Mouse (Mus musculus) liver, embryonic 16.5 days (tissue): Measurements from ENCODE around the gene Slc25a5. TPM values are rescaled to one million over a fixed set of nuclear protein-coding genes. Genes with fewer than 3 reads are reported as not detected.

Experiments used
- ATAC-seq: fragments of 200-750 bp; cut with Nextera tagmentation; 2 replicates; pipeline ENCODE4 v1.8.0; 2017; ENCODE audit warnings: low read depth, mild to moderate bottlenecking, moderate number of reproducible peaks, moderate library complexity
- H3K27ac ChIP-seq: fragments of 300-500 bp; sonication (generic); 2 replicates; pipeline ENCODE4 v1.5.1; 2014; ENCODE audit warnings: mild to moderate bottlenecking, low read length
- H3K27me3 ChIP-seq: fragments of 300-500 bp; sonication (generic); 2 replicates; pipeline ENCODE4 v1.6.1; 2014; ENCODE audit warnings: low read depth, low read length, mixed read lengths; ENCODE audit not compliant: control insufficient read depth, insufficient read depth
- H3K36me3 ChIP-seq: fragments of 300-500 bp; sonication (generic); 2 replicates; pipeline ENCODE4 v1.6.1; 2014; ENCODE audit warnings: mild to moderate bottlenecking; ENCODE audit not compliant: control insufficient read depth, insufficient read depth
- H3K4me1 ChIP-seq: fragments of 300-500 bp; sonication (generic); 2 replicates; pipeline ENCODE4 v1.6.1; 2014; ENCODE audit warnings: low read depth, low read length, mixed read lengths; ENCODE audit not compliant: control insufficient read depth
- H3K4me2 ChIP-seq: fragments of 300-500 bp; sonication (generic); 2 replicates; pipeline ENCODE4 v1.6.1; 2014; ENCODE audit warnings: low read depth, low read length, mixed read lengths
- H3K4me3 ChIP-seq: fragments of 300-500 bp; sonication (generic); 2 replicates; pipeline ENCODE4 v1.5.1; 2014; ENCODE audit warnings: low read depth, mild to moderate bottlenecking, low read length
- H3K9ac ChIP-seq: fragments of 300-500 bp; sonication (generic); 2 replicates; pipeline ENCODE4 v1.6.1; 2014; ENCODE audit warnings: low read depth, low read length
- H3K9me3 ChIP-seq: fragments of 300-500 bp; sonication (generic); replicated peaks from 2 replicates; pipeline ENCODE4 v1.6.1; 2016; ENCODE audit warnings: low read length; ENCODE audit not compliant: control insufficient read depth
- WGBS: fragments of 180-500 bp; shearing (Covaris S2); extraction: QIAGEN DNeasy Blood & Tissue Kit; methylation state at CpG from one replicate; pipeline ENCODE4 v1.1.7; 2014; ENCODE audit not compliant: insufficient replicate concordance; 5-methylcytosine and 5-hydroxymethylcytosine counted together
- polyA plus RNA-seq: library from polyadenylated mRNA; unstranded; fragments of >200 nt; fragmentation: Nextera tagmentation; extraction: Ambion mirVana; gene quantifications from 2 replicates; pipeline ENCODE4 v1.2.1, GENCODE M21; 2015

Gene Slc25a5
- polyA plus RNA-seq, 1 experiment from 2014 or later = 361 TPM

DNA sequence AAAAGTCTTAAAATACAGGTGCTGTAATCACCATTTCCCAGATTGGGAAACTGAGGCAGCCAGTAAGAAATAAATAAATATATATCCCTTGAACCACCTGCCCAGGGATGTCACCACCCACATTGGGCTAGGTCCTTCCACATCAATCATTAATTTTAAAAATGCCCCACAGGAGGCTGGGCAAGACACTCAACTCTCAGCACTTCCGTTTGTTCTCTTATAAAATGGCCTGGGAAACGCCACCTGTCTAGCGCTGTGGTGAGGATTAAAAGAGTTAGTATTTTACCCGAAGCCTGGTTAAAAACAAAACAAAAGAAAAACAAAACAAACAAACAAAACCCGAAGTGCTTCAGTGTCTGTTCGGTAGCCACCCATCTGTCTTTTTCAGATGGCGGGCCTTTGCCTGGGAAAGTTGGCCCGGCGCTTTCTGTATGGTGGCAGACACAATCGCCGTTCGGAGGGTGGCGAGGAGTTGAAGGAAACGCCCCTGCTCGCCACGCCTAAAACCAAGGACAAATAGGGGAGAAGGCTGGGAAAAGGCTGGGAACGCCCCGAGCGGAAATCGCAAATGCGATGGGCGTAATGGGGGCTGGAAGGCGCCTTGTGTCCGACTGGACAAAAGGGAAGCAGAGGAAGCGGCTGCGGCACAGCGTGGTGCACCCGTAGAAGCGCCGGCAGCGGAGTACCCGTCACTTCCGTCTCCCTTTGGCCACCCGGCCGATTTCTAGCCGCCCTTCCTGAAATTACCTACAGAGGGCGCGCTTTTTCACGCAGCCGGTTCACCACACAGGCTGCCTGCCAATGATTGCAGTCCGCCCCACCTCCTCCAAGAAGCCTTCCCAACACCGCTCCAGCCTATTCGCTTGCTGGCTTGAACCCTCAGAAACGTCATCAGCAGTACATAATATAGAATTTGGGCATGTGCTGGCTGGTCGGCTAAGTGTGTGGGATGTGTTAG, 12.2 kb downstream of the Slc25a5 start:
- peak; percentile 87 for ATAC-seq
- no peaks in the 10 kb centered on the region for H3K9me3 ChIP-seq
- 15% methylated on average over 44 of the region's 45 CpGs for WGBS
- H3K4me1 ChIP-seq = peaks cover 6% of the 10 kb centered on the region
- peak overlapping the region; percentile 41 for H3K9ac ChIP-seq
- H3K27me3 ChIP-seq = no peaks in the 10 kb centered on the region
- H3K36me3 ChIP-seq = no peaks in the 10 kb centered on the region
- H3K4me2 ChIP-seq = peak overlapping the region; percentile 62
- H3K27ac ChIP-seq = peak overlapping the region; percentile 89
- H3K4me3 ChIP-seq = peak overlapping the region; percentile 65

DNA sequence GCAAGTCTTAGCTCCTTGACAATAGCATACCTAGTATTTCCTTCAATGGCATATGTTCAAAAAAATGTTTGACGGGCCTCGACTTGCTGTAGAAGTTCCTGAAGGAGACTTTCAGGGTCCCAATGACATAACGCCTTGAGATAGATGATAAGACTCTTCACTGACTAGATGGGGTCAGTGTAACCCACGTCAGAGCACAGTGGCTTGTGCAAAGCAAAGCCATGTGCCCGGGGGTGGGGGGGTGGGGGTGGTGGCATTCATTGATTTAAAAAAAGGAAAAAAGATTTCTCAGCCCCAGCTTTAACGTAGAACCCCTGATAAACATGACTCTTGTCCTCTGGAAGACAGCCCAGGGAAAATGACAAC, 12.8 kb downstream of the Slc25a5 start:
- Histone ChIP-seq H3K9ac (no peak overlapping the region), H3K27ac (no peak overlapping the region; the same call in 1 of the 2 replicates), H3K36me3 (no peaks in the 10 kb centered on the region), H3K4me3 (peak overlapping the region; percentile 65), H3K9me3 (no peaks in the 10 kb centered on the region), H3K4me2 (peak overlapping the region; percentile 62), H3K4me1 (peaks cover 6% of the 10 kb centered on the region), H3K27me3 (no peaks in the 10 kb centered on the region)
- ATAC-seq = no peak
- WGBS = 52% methylated on average over 6 of the region's 6 CpGs

DNA sequence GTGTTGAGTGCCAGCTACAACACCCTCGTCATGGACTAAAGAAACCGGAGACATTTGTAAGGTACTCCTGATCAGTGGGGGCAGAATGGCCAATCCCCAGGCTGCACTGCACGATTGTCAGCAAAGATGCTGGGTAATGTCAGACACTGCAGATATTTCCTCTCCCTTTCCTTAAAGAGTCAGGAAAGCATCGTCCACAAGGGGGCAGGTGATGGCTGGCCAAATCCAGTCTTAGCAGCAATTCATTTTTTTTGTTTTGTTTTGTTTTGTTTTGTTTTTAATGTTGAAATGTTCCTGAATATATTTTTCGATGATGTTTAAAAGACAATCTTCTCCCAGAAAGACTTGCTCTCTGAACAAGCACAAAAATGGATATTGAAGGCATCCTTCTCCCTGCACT, 15.9 kb downstream of the Slc25a5 start:
- Histone ChIP-seq H3K27ac (no peak overlapping the region), H3K36me3 (no peaks in the 10 kb centered on the region), H3K27me3 (no peaks in the 10 kb centered on the region), H3K4me2 (no peak overlapping the region), H3K4me1 (peaks cover 6% of the 10 kb centered on the region), H3K4me3 (no peak overlapping the region), H3K9ac (no peak overlapping the region), H3K9me3 (no peaks in the 10 kb centered on the region)
- no peak for ATAC-seq
- 27% methylated on average over 5 of the region's 5 CpGs for WGBS

DNA sequence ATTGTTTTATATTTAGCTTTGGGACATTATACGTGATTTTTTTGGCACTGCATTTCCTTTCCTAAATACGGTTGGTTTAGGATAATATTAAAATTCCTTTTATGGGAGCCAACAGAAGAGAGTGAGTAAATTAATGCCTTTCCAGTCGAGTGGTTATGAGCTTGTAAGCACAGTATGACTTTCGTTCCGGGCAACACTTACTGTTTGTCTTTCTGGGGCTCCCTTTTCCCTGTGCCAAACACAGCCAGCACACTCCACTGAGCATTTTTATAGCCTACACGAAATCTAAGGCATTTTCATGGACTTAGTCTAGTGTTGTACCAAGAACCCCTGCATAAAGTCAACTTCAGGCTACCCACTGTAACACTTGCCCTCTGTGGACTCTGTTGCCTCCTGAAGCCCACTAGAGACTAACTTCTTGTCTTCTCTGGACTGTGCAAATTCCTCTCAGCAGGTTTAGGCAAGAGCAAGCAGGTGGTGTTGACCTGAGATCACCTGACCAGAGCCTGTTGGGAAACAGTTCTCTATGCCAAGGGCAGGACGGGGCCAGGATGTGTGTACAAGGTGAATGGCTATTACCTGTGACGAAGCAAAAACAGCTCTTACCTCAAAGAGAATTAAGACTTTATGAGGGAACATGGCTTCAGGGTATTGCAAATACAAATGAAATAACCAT, 18.8 kb downstream of the Slc25a5 start:
- H3K9ac ChIP-seq = no peak overlapping the region
- WGBS = 61% methylated on average over 8 of the region's 8 CpGs
- peak; percentile 89 for ATAC-seq
- no peak overlapping the region for H3K4me2 ChIP-seq
- peak overlapping the region; percentile 45 for H3K27ac ChIP-seq
- H3K4me1 ChIP-seq = peaks cover 5% of the 10 kb centered on the region; the same call in 1 of the 2 replicates
- H3K36me3 ChIP-seq = no peaks in the 10 kb centered on the region
- no peak overlapping the region for H3K4me3 ChIP-seq
- no peaks in the 10 kb centered on the region for H3K27me3 ChIP-seq
- no peaks in the 10 kb centered on the region for H3K9me3 ChIP-seq

DNA sequence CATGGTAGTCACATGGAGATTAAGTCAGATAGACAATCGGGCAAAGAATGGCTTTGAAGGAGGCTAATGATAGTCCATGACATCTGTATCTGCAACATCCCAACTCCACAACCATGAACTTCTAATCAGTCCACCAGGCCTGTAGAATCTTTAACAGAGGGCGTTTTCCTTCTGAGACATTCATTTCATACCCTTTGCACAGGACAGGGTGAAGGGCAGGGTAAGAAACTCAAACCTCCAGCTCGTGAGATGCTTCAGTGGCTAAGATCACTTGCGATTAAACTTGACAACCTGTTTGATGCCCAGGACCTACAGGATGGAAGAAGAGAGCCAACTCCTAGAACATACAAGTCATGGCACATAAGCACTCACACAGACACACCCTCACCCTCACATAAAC, 19.6 kb downstream of the Slc25a5 start:
- Histone ChIP-seq H3K27me3 (no peaks in the 10 kb centered on the region), H3K36me3 (no peaks in the 10 kb centered on the region), H3K9ac (no peak overlapping the region), H3K9me3 (no peaks in the 10 kb centered on the region), H3K4me3 (no peak overlapping the region), H3K4me1 (peaks cover 5% of the 10 kb centered on the region; the same call in 1 of the 2 replicates), H3K27ac (no peak overlapping the region), H3K4me2 (no peak overlapping the region)
- 59% methylated on average over 4 of the region's 4 CpGs for WGBS
- no peak for ATAC-seq

DNA sequence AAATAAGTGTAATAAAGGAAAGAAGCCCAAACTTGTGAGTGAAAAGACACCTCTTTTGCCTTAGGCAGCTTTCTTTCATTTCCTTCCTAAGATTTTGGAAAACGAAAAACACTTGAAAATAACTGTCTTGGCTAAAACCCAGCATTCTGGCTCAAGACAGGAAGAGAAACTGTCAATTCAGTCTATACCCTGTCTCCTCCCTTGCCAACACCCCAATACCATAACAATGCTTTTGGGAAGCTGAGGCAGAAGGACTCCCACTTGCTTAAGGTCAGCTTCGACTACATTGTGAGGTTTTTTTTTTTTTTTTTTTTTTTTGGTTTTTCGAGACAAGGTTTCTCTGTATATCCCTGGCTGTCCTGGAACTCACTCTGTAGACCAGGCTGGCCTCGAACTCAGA, 20.0 kb downstream of the Slc25a5 start:
- Histone ChIP-seq H3K27me3 (no peaks in the 10 kb centered on the region), H3K4me3 (no peak overlapping the region), H3K36me3 (no peaks in the 10 kb centered on the region), H3K27ac (no peak overlapping the region), H3K4me2 (no peak overlapping the region), H3K9me3 (no peaks in the 10 kb centered on the region), H3K4me1 (peaks cover 5% of the 10 kb centered on the region; the same call in 1 of the 2 replicates), H3K9ac (no peak overlapping the region)
- no peak for ATAC-seq
- 65% methylated on average over 4 of the region's 4 CpGs for WGBS

DNA sequence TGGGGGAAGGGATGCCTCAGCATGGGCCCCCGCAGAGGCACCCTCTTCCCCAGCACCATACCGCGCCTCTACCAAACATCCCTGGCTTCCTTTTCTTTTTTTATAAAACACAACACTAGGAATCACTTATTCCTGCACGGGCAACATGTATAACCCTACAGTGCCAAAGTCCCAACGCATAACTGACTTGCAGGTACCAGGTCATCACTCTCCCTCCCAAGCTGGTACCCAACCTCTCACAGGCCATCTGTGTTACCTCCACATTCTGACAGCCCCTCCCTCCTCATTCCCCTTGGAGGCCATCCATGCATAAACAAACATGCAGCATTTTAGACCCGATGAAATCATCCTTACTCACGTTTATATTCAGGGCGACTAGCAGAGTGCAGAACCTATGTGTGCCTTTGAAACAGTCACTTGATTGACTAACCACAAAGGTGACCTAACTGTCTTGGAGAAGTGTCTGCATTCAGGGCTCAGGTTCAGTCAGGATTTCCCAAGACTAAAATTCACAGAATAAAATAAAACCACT, 21.0 kb downstream of the Slc25a5 start:
- no peak overlapping the region for H3K27ac ChIP-seq
- no peak for ATAC-seq
- H3K36me3 ChIP-seq = no peaks in the 10 kb centered on the region
- no peak overlapping the region for H3K9ac ChIP-seq
- WGBS = 33% methylated on average over 8 of the region's 8 CpGs
- no peak overlapping the region for H3K4me2 ChIP-seq
- H3K27me3 ChIP-seq = no peaks in the 10 kb centered on the region
- H3K4me3 ChIP-seq = no peak overlapping the region
- H3K9me3 ChIP-seq = no peaks in the 10 kb centered on the region
- peaks cover 5% of the 10 kb centered on the region; the same call in 1 of the 2 replicates for H3K4me1 ChIP-seq

DNA sequence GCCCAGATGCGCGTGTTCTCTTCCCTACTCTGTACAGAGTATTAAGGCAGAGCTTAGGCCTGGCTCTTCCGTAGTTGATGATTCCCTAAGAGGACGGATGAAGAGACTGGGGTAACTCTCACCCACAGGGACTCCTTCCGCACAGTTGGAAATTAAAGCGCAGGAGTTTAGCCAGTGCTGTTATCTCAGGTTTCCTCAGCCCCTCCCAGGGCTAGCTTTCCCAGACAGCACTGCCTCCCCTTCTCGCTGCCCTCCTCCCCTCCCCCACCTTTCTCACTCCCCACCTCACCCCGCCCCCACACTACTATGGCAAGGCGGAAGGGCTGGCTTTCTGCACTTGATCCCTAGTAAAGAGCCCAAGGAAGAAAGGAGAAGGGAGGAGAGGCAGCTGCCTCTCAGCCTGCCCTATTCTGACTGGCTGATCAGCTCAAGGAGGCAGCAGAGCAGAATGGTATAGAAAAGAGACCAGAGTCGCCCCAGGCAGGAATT, 21.5 kb downstream of the Slc25a5 start:
- peak overlapping the region; percentile 23; the same call in 1 of the 2 replicates for H3K9ac ChIP-seq
- WGBS = 15% methylated on average over 9 of the region's 10 CpGs
- H3K27ac ChIP-seq = no peak overlapping the region
- H3K27me3 ChIP-seq = no peaks in the 10 kb centered on the region
- H3K4me2 ChIP-seq = peak overlapping the region; percentile 42
- peak overlapping the region; percentile 18; the same call in 1 of the 2 replicates for H3K4me3 ChIP-seq
- ATAC-seq = peak; percentile 25; the same call in 1 of the 2 replicates
- no peaks in the 10 kb centered on the region for H3K36me3 ChIP-seq
- H3K4me1 ChIP-seq = peaks cover 5% of the 10 kb centered on the region; the same call in 1 of the 2 replicates
- no peaks in the 10 kb centered on the region for H3K9me3 ChIP-seq
